Mouse (Mus musculus): ENCODE data around the gene 1700034J05Rik. TPM values are rescaled to one million over a fixed set of nuclear protein-coding genes. Genes with fewer than 3 reads are reported as not detected.

Gene 1700034J05Rik
- polyA plus RNA-seq, 1 experiment from 2014 or later, result 0.04 TPM

GRCm38 (mm10) chr6:146906000-146906786 is 48.0 kb downstream of the 1700034J05Rik start:
- no peak for ATAC-seq (ENCODE audit: extremely low read depth, insufficient number of reproducible peaks, low FRiP score, low TSS enrichment)
- H3K9ac ChIP-seq, result no peak overlapping the region
- H3K36me3 ChIP-seq, result peaks cover 12% of the 10 kb centered on the region; the same call in 1 of the 2 replicates
- H3K27ac ChIP-seq (replicated peaks), result 0 out of 2 replicates have a peak overlapping the region, but pooled peaks have one; percentile 3
- H3K4me2 ChIP-seq, result no peak overlapping the region
- no peaks in the 10 kb centered on the region for H3K27me3 ChIP-seq (replicated peaks)
- H3K4me3 ChIP-seq, result no peak overlapping the region
- WGBS, result 74% methylated on average over 3 of the region's 3 CpGs
- peaks cover 4% of the 10 kb centered on the region; the same call in 1 of the 2 replicates for H3K9me3 ChIP-seq
- peaks cover 70% of the 10 kb centered on the region for H3K4me1 ChIP-seq

- H3K27ac ChIP-seq (replicated peaks), result no peak overlapping the region
Measured at GRCm38 (mm10) chr6:146904707-146905106, 49.5 kb downstream of the 1700034J05Rik start.

DNA sequence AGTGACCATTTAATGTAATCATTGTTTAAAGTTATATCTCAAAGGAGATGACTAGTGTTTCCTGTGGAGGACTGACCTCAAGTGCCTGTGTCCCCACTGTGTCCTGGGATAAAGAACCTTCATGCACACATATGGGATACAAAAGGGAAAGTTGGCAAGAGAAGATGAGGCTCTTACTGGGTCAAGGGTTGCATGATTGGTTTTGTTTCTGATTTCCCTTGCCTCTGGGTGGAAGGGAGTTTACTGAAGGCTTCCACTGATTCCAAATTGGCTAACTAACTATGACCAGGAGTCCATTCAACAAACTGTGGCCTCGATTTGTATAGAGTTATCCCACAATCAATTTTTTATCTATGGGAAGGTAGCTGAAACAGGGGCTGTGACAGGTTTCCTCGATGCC is 50.6 kb downstream of the 1700034J05Rik start:
- Histone ChIP-seq H3K9me3 (peaks cover 4% of the 10 kb centered on the region; the same call in 1 of the 2 replicates), H3K4me3 (no peak overlapping the region), H3K4me2 (no peak overlapping the region), H3K9ac (no peak overlapping the region), H3K36me3 (peaks cover 14% of the 10 kb centered on the region), H3K27ac (replicated peaks) (no peak overlapping the region), H3K4me1 (peaks cover 63% of the 10 kb centered on the region), H3K27me3 (replicated peaks) (no peaks in the 10 kb centered on the region)
- no peak for ATAC-seq (ENCODE audit: extremely low read depth, insufficient number of reproducible peaks, low FRiP score, low TSS enrichment)
- WGBS, result 72% methylated on average over 2 of the region's 2 CpGs

More at GRCm38 (mm10) chr6:146904707-146905106, 49.5 kb downstream of the 1700034J05Rik start:
- H3K9ac ChIP-seq, result no peak overlapping the region
- H3K4me2 ChIP-seq, result no peak overlapping the region
- no peaks in the 10 kb centered on the region for H3K27me3 ChIP-seq (replicated peaks)
- no peak for ATAC-seq (ENCODE audit: extremely low read depth, insufficient number of reproducible peaks, low FRiP score, low TSS enrichment)
- no peak overlapping the region for H3K4me3 ChIP-seq
- peaks cover 63% of the 10 kb centered on the region for H3K4me1 ChIP-seq
- WGBS, result 74% methylated on average over 3 of the region's 3 CpGs
- H3K9me3 ChIP-seq, result peaks cover 4% of the 10 kb centered on the region; the same call in 1 of the 2 replicates
- H3K36me3 ChIP-seq, result peaks cover 15% of the 10 kb centered on the region

DNA sequence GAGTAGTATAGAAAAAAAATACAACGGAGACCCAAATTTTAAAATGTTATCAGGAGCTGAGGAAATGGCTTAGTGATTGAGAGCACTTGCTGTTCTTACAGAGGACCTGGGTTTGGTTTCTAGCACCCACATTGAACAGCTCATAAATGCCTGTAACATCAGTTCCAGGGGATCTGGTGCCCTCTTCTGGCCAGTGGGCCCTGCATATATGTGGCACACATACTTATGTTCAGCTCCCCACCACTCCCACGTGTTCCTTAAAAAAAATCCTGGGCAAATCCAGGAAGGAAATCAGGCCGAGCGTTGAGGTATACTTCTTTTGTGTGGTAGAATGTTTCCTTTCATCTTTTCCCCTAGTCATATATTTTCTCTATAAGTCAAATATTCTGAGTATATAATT is 52.3 kb downstream of the 1700034J05Rik start:
- Histone ChIP-seq H3K4me1 (peaks cover 56% of the 10 kb centered on the region), H3K4me2 (no peak overlapping the region), H3K27ac (replicated peaks) (no peak overlapping the region), H3K27me3 (replicated peaks) (no peaks in the 10 kb centered on the region), H3K36me3 (peaks cover 14% of the 10 kb centered on the region), H3K4me3 (no peak overlapping the region), H3K9ac (no peak overlapping the region), H3K9me3 (peaks cover 4% of the 10 kb centered on the region; the same call in 1 of the 2 replicates)
- WGBS, result 88% methylated on average over 4 of the region's 4 CpGs
- no peak for ATAC-seq (ENCODE audit: extremely low read depth, insufficient number of reproducible peaks, low FRiP score, low TSS enrichment)

Other genes with a start within 250 kb of the 1700034J05Rik start
- 37.9 and 41.4 TPM in 2 replicates for gene Stk38l, start 229.4 kb downstream of the 1700034J05Rik start, polyA plus RNA-seq (2015; fragmentation: Nextera tagmentation; extraction: Ambion mirVana)
- gene Arntl2, start 158.4 kb downstream of the 1700034J05Rik start, polyA plus RNA-seq (2015; fragmentation: Nextera tagmentation; extraction: Ambion mirVana), result 2.2 and 2.5 TPM in 2 replicates
- not detected in 2 replicates for gene Smco2, start 104.3 kb downstream of the 1700034J05Rik start, polyA plus RNA-seq (2015; fragmentation: Nextera tagmentation; extraction: Ambion mirVana)
- 47.0 and 48.6 TPM in 2 replicates for gene Ppfibp1, start 65.9 kb downstream of the 1700034J05Rik start, polyA plus RNA-seq (2015; fragmentation: Nextera tagmentation; extraction: Ambion mirVana)
- 0.60 and 1.1 TPM in 2 replicates for gene Rep15, start 78.2 kb upstream of the 1700034J05Rik start, polyA plus RNA-seq (2015; fragmentation: Nextera tagmentation; extraction: Ambion mirVana)
- gene Mrps35, start 88.3 kb upstream of the 1700034J05Rik start, polyA plus RNA-seq (2015; fragmentation: Nextera tagmentation; extraction: Ambion mirVana), result 123 and 139 TPM in 2 replicates
- gene Mansc4, start 132.6 kb upstream of the 1700034J05Rik start, polyA plus RNA-seq (2015; fragmentation: Nextera tagmentation; extraction: Ambion mirVana), result 0.48 and 0.51 TPM in 2 replicates
- gene Klhl42, start 137.0 kb upstream of the 1700034J05Rik start, polyA plus RNA-seq (2015; fragmentation: Nextera tagmentation; extraction: Ambion mirVana), result 3.6 and 3.9 TPM in 2 replicates